Mouse (Mus musculus) limb, embryonic 15.5 days (tissue): ENCODE results near the gene Elovl6. TPM values are rescaled to one million over a fixed set of nuclear protein-coding genes. Genes with fewer than 3 reads are reported as not detected.

Source experiments
- ATAC-seq: fragments of 200-750 bp; cut with Nextera tagmentation; 2 replicates; pipeline ENCODE4 v1.8.0; 2017; ENCODE audit warnings: low read depth, moderate TSS enrichment; ENCODE audit not compliant: insufficient number of reproducible peaks, low FRiP score, low TSS enrichment
- H3K27ac ChIP-seq: fragments of 300-500 bp; sonication (generic); 2 replicates; pipeline ENCODE4 v1.5.1; 2015; ENCODE audit warnings: moderate library complexity, mild to moderate bottlenecking, inconsistent platforms
- H3K27me3 ChIP-seq: fragments of 300-500 bp; sonication (generic); 2 replicates; pipeline ENCODE4 v1.6.1; 2015; ENCODE audit warnings: inconsistent platforms
- H3K36me3 ChIP-seq: fragments of 300-500 bp; sonication (generic); 2 replicates; pipeline ENCODE4 v1.6.1; 2015; ENCODE audit warnings: inconsistent platforms
- H3K4me1 ChIP-seq: fragments of 300-500 bp; sonication (generic); 2 replicates; pipeline ENCODE4 v1.6.1; 2015; ENCODE audit warnings: inconsistent platforms
- H3K4me2 ChIP-seq: fragments of 300-500 bp; sonication (generic); 2 replicates; pipeline ENCODE4 v1.6.1; 2015; ENCODE audit warnings: mild to moderate bottlenecking, inconsistent platforms
- H3K4me3 ChIP-seq: fragments of 300-500 bp; sonication (generic); 2 replicates; pipeline ENCODE4 v1.5.1; 2015; ENCODE audit warnings: mild to moderate bottlenecking, inconsistent platforms
- H3K9ac ChIP-seq: fragments of 300-500 bp; sonication (generic); 2 replicates; pipeline ENCODE4 v1.6.1; 2015; ENCODE audit warnings: inconsistent platforms
- H3K9me3 ChIP-seq: fragments of 300-500 bp; sonication (generic); 2 replicates; pipeline ENCODE4 v1.6.1; 2016; ENCODE audit warnings: inconsistent platforms
- WGBS: fragments of 180-500 bp; shearing (Covaris S2); methylation state at CpG from one replicate; pipeline ENCODE4 v1.1.7; 2015; 5-methylcytosine and 5-hydroxymethylcytosine counted together
- polyA plus RNA-seq: library from polyadenylated mRNA; unstranded; fragments of >200 nt; fragmentation: Nextera tagmentation; extraction: Ambion mirVana; gene quantifications from 2 replicates; pipeline ENCODE4 v1.2.1, GENCODE M21; 2015

The Elovl6 gene
- polyA plus RNA-seq, 1 experiment from 2014 or later: 23.3 TPM

DNA sequence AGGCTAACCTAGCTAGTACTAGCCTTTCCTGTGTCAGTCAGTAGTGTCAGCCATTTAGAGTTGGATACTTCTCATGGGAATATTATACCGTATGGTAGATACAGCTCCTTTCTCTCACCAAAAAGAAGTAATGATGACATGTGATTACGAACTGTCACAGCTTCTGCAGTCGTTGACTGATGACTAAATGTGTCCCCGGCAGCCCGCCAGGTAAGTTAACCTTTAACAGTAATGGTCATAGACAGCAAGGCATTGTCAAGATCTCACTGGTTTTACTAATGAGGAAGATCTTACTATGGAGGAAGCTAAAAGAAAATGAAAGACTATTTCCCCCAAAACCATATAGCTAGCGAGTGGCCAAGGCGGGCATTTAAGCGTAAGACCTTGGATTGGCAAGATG, 38.8 kb downstream of the Elovl6 start:
- Histone ChIP-seq H3K9ac (no peak overlapping the region), H3K4me2 (no peak overlapping the region), H3K4me3 (no peak overlapping the region), H3K4me1 (peaks cover 10% of the 10 kb centered on the region; the same call in 1 of the 2 replicates), H3K9me3 (no peaks in the 10 kb centered on the region), H3K36me3 (no peaks in the 10 kb centered on the region), H3K27me3 (no peaks in the 10 kb centered on the region), H3K27ac (no peak overlapping the region)
- no peak for ATAC-seq
- WGBS: 96% methylated on average over 8 of the region's 8 CpGs

GRCm38 (mm10) chr3:129571642-129572041, 39.5 kb downstream of the Elovl6 start:
- Histone ChIP-seq H3K9me3 (no peaks in the 10 kb centered on the region), H3K4me1 (peaks cover 9% of the 10 kb centered on the region; the same call in 1 of the 2 replicates), H3K4me2 (no peak overlapping the region), H3K36me3 (no peaks in the 10 kb centered on the region), H3K27ac (no peak overlapping the region), H3K9ac (no peak overlapping the region), H3K4me3 (no peak overlapping the region), H3K27me3 (no peaks in the 10 kb centered on the region)
- ATAC-seq: no peak
- WGBS: 79% methylated on average over 5 of the region's 5 CpGs

DNA sequence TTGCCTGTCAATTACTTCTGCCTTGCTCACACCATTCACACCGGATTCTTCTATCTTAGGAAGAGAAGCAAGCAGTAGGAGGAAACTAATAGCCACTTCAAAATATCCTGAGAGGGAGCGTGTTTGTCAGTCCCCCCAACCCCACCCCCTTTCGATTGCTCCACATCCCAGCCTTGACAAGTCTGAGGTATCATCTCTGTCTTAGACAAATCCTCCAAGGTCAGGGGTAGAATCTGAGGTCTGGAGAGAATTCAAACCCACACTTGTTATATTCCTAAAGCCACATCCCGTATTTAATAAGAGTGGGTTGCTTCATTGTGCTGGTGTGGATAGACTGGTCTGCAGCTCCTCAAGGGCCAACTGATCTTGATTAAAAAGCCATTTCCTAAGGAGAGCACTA, 40.8 kb downstream of the Elovl6 start:
- no peaks in the 10 kb centered on the region for H3K36me3 ChIP-seq

GRCm38 (mm10) chr3:129573609-129574008, 41.5 kb downstream of the Elovl6 start:
- Histone ChIP-seq H3K4me2 (no peak overlapping the region), H3K4me1 (peaks cover 9% of the 10 kb centered on the region; the same call in 1 of the 2 replicates), H3K27ac (no peak overlapping the region), H3K9ac (no peak overlapping the region), H3K4me3 (no peak overlapping the region), H3K27me3 (no peaks in the 10 kb centered on the region), H3K9me3 (no peaks in the 10 kb centered on the region), H3K36me3 (no peaks in the 10 kb centered on the region)
- 86% methylated on average over 4 of the region's 4 CpGs for WGBS
- ATAC-seq: no peak

More for the DNA sequence above, 40.8 kb downstream of the Elovl6 start:
- no peaks in the 10 kb centered on the region for H3K27me3 ChIP-seq
- H3K4me1 ChIP-seq: peaks cover 9% of the 10 kb centered on the region; the same call in 1 of the 2 replicates
- no peak overlapping the region for H3K4me3 ChIP-seq
- H3K9me3 ChIP-seq: no peaks in the 10 kb centered on the region
- ATAC-seq: no peak
- 80% methylated on average over 4 of the region's 4 CpGs for WGBS
- no peak overlapping the region for H3K4me2 ChIP-seq
- no peak overlapping the region for H3K9ac ChIP-seq
- no peak overlapping the region for H3K27ac ChIP-seq

GRCm38 (mm10) chr3:129575086-129575485, 42.9 kb downstream of the Elovl6 start:
- H3K4me1 ChIP-seq: peaks cover 9% of the 10 kb centered on the region; the same call in 1 of the 2 replicates
- H3K4me3 ChIP-seq: no peak overlapping the region
- no peak overlapping the region for H3K27ac ChIP-seq
- H3K4me2 ChIP-seq: no peak overlapping the region
- no peaks in the 10 kb centered on the region for H3K27me3 ChIP-seq
- no peak for ATAC-seq
- WGBS: 90% methylated on average over 4 of the region's 4 CpGs
- no peak overlapping the region for H3K9ac ChIP-seq
- H3K9me3 ChIP-seq: no peaks in the 10 kb centered on the region
- no peaks in the 10 kb centered on the region for H3K36me3 ChIP-seq

GRCm38 (mm10) chr3:129576522-129576921, 44.4 kb downstream of the Elovl6 start:
- Histone ChIP-seq H3K27me3 (no peaks in the 10 kb centered on the region), H3K36me3 (no peaks in the 10 kb centered on the region), H3K9me3 (no peaks in the 10 kb centered on the region), H3K4me3 (no peak overlapping the region), H3K27ac (no peak overlapping the region), H3K9ac (no peak overlapping the region), H3K4me1 (peaks cover 9% of the 10 kb centered on the region; the same call in 1 of the 2 replicates), H3K4me2 (no peak overlapping the region)
- no peak for ATAC-seq
- WGBS: 87% methylated on average over 6 of the region's 6 CpGs

DNA sequence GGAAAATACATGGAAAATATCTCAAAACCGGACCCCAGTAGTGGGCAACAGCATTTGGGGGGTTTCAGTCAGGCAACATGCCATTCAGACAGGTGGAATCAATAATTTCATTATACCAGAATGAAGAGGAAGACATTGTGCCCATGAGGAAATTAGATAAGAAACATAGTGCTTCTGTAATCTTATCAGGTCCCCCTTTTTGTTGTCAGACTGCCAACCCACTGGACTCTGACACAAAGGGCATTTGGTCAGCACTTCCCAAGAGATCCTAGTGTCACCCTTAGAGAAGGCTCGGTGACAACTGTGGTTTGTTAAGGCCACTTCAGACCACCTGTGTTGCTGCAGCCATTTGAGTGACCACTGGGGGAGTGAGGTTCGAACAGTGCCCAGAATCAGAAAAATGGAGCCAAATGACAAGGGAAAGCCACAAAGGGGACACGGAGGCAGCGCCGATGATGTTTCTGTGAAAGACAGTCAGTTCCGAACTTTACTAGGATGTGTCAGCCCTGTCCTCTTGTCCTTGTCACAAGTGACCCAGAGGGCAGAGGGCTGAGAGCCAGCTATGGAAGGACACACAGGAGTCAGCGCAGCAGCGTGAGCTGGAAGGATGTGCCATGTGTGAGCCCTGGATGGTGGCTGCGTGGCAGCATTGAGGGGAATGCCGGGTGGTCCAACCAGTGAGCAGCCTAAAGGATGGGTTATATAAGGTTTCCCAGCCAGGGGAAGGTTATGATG, 46.8 kb downstream of the Elovl6 start:
- 90% methylated on average over 11 of the region's 11 CpGs for WGBS
- Histone ChIP-seq H3K4me3 (no peak overlapping the region), H3K9ac (no peak overlapping the region), H3K4me1 (0 out of 2 replicates have a peak, but pooled peaks cover 1% of the 10 kb centered on the region), H3K27me3 (no peaks in the 10 kb centered on the region), H3K9me3 (no peaks in the 10 kb centered on the region), H3K27ac (no peak overlapping the region), H3K4me2 (no peak overlapping the region), H3K36me3 (no peaks in the 10 kb centered on the region)
- no peak for ATAC-seq

DNA sequence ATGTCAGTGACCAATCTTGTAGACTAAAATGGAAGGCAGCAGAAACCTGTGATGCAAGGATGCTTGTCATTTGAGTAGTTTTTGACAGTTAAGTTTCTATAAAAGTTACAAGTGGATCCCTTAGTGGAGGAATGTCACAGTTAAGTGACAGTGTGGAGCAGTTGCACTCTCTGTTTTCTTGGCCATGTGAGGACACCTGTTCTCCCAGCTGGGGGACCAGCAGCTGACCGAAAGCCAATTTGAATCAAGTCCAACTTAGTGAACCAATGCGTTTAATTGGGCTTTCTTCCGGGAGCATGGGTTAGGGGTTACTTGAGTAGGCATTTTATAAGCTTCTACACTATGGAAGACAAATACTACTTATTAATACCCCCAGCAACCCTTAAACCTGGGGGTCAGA, 48.9 kb downstream of the Elovl6 start:
- Histone ChIP-seq H3K4me3 (no peak overlapping the region), H3K9ac (no peak overlapping the region), H3K4me1 (no peaks in the 10 kb centered on the region), H3K27ac (no peak overlapping the region), H3K27me3 (no peaks in the 10 kb centered on the region), H3K9me3 (no peaks in the 10 kb centered on the region), H3K4me2 (no peak overlapping the region), H3K36me3 (no peaks in the 10 kb centered on the region)
- 0 out of 2 replicates have a peak, but pooled peaks have one; percentile 33 for ATAC-seq
- WGBS: 54% methylated on average over 3 of the region's 3 CpGs

DNA sequence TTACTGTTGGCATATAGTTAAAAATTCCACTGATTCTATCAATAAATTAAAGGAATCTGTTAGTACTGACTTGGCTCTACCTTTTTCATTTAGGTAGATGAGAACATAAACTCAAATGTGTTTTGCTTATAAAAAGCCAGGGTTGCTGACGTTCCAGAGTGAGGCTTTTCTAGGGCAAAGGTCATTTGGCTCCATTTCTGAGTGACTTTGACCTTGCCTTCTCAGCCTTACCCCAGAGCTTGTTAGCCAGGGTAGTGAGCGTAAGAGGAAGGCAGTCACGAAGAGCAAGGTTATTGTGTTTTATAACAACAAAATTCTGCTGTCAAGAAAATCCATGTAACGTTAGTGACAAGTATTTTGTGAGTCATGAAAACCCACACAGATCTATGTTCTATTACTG, 50.3 kb downstream of the Elovl6 start:
- no peak for ATAC-seq
- Histone ChIP-seq H3K9me3 (no peaks in the 10 kb centered on the region), H3K4me3 (no peak overlapping the region), H3K36me3 (no peaks in the 10 kb centered on the region), H3K4me2 (no peak overlapping the region), H3K27ac (no peak overlapping the region), H3K27me3 (no peaks in the 10 kb centered on the region), H3K9ac (no peak overlapping the region), H3K4me1 (no peaks in the 10 kb centered on the region)
- 65% methylated on average over 4 of the region's 4 CpGs for WGBS

DNA sequence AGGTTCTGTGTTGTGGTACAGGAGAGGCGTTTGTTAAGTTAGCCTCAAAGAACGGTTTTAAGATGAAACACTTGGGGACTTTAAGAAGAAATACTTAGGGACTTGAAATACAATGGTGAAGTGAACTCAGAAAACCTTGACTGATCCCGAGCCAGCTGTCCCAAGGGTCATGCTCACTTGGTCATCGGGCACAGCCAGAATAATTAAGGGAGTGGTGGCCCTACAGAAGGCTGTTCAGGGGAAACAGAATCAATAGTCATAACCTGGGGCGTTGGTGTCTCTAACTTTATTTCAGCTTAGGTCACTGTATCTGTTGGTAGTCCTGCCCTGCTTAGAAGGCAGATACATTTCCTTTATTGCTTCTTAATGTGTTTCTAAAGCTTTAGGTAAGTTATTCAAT, 51.1 kb downstream of the Elovl6 start:
- WGBS: 80% methylated on average over 5 of the region's 5 CpGs
- no peaks in the 10 kb centered on the region for H3K4me1 ChIP-seq
- no peak overlapping the region for H3K4me3 ChIP-seq
- ATAC-seq: no peak
- no peak overlapping the region for H3K9ac ChIP-seq
- H3K4me2 ChIP-seq: no peak overlapping the region
- H3K27me3 ChIP-seq: no peaks in the 10 kb centered on the region
- H3K36me3 ChIP-seq: no peaks in the 10 kb centered on the region
- H3K9me3 ChIP-seq: no peaks in the 10 kb centered on the region
- no peak overlapping the region for H3K27ac ChIP-seq

GRCm38 (mm10) chr3:129587916-129588315, 55.8 kb downstream of the Elovl6 start:
- no peak overlapping the region for H3K27ac ChIP-seq
- 75% methylated on average over 8 of the region's 8 CpGs for WGBS
- ATAC-seq: no peak

DNA sequence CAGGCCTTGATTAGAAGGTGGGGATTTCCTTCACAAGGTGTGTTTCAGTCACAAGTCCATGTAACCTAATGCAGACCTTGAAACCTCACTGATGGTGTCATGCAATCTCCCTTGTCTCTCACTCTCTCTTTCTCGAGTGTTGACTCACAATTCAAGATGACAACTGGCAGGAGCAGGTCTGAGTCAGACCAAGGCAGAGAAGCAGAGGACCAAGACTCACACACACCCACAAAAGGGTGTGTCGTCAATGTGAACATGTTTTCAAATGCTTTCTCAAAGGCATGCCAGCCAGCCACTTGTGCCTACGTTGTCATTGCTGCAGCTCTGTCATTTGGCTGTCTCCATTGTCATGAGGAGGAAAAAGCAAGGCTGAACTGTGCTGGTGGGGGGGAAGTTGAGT, 56.6 kb downstream of the Elovl6 start:
- no peak overlapping the region for H3K4me3 ChIP-seq
- WGBS: 79% methylated on average over 3 of the region's 3 CpGs
- H3K9ac ChIP-seq: no peak overlapping the region
- no peaks in the 10 kb centered on the region for H3K4me1 ChIP-seq
- no peaks in the 10 kb centered on the region for H3K36me3 ChIP-seq
- no peaks in the 10 kb centered on the region for H3K27me3 ChIP-seq
- no peaks in the 10 kb centered on the region for H3K9me3 ChIP-seq
- no peak overlapping the region for H3K4me2 ChIP-seq
- no peak for ATAC-seq
- no peak overlapping the region for H3K27ac ChIP-seq

More at GRCm38 (mm10) chr3:129587916-129588315, 55.8 kb downstream of the Elovl6 start:
- Histone ChIP-seq H3K9ac (no peak overlapping the region), H3K36me3 (no peaks in the 10 kb centered on the region), H3K4me1 (no peaks in the 10 kb centered on the region), H3K4me2 (no peak overlapping the region), H3K4me3 (no peak overlapping the region), H3K27me3 (no peaks in the 10 kb centered on the region), H3K9me3 (no peaks in the 10 kb centered on the region)
